Mouse (Mus musculus) mature B cell (primary cell): ENCODE data around the gene Fam169b.

Experiments
- in situ Hi-C: fragments of 300-500 bp; cut with MboI; formaldehyde crosslinking; loops from 2 replicates; pipeline ENCODE4 v1.14.3; 2019

Fam169b gene

GRCm38 (mm10) chr7:68400516-68400915 lies 126.9 kb downstream of the Fam169b start:
- in situ Hi-C loops, result no loop called here

GRCm38 (mm10) chr7:68408611-68409010 lies 135.0 kb downstream of the Fam169b start:
- in situ Hi-C loops, result no loop called here
